Mouse (Mus musculus): ENCODE data around the gene Sfxn2. TPM values are rescaled to one million over a fixed set of nuclear protein-coding genes. Genes with fewer than 3 reads are reported as not detected.

Gene Sfxn2
- polyA plus RNA-seq (2012; ENCODE audit: insufficient read depth, low replicate concordance) = 0.38 TPM in 1 of 2 replicates, not detected in the other

- no peaks in the 10 kb centered on the region for H3K36me3 ChIP-seq (replicated peaks; ENCODE audit: low read length)
- H3K4me1 ChIP-seq = peaks cover 21% of the 10 kb centered on the region
- TF ChIP-seq GATA1 (IDR thresholded peaks at IDR 0.05; ENCODE audit: borderline replicate concordance, low read length) = no peak
- no peak for TF ChIP-seq FLI1 (IDR thresholded peaks at IDR 0.05; ENCODE audit: low read length)
- peaks cover 1% of the 10 kb centered on the region for H3K27me3 ChIP-seq (replicated peaks)
- peaks cover 3% of the 10 kb centered on the region; the same call in 1 of the 2 replicates for H3K9me3 ChIP-seq
- H3K4me3 ChIP-seq (replicated peaks) = peak within 1 kb of the TSS; percentile 97
Observed at GRCm38 (mm10) chr19:46572951-46573937, at the start of gene Sfxn2, which contains the start of gene Arl3. Sfxn2 (plus strand) TSS chr19:46573365. Arl3 (minus strand) TSS chr19:46573198.

DNA sequence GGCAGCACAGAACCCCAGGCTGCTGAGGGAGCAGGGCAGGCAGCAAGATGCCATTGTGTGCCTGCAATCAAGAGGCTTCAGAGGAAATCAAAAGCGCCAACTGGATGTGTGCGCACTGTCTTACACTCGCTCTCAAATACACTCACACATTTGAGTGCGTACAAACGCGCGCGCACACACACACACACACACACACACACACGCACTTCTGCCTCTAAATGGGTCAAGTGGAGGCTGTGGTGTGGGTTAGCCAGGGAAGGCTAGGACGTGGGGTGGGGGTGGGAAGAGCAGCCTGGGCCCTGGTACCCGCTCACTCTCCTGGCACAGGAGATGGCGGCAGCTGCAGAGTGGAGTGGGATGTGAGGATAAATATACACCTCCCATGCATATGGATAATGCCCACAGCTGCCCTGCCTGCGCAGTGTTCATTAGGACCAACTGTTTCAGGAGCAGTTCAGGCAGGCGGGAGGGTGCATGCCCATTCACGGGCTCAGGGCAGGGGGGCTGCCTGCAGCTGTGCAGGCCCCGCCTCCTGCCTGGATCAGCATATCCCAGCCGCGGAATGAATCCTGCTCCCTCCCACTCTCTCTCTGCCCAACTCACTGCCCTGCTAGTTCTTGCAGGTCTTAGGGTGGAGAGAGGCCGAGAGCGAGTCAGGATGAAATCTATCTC, 49.5 kb upstream of the Sfxn2 start:
- Histone ChIP-seq H3K4me3 (replicated peaks) (peak overlapping the region; percentile 75), H3K36me3 (replicated peaks; ENCODE audit: low read length) (no peaks in the 10 kb centered on the region), H3K9me3 (no peaks in the 10 kb centered on the region), H3K4me1 (peaks cover 92% of the 10 kb centered on the region), H3K27me3 (replicated peaks) (no peaks in the 10 kb centered on the region)
- no peak for TF ChIP-seq GATA1 (IDR thresholded peaks at IDR 0.05; ENCODE audit: borderline replicate concordance, low read length)
- TF ChIP-seq FLI1 (IDR thresholded peaks at IDR 0.05; ENCODE audit: low read length) = no peak

- Histone ChIP-seq H3K27me3 (replicated peaks) (no peaks in the 10 kb centered on the region), H3K4me3 (replicated peaks) (peak overlapping the region; percentile 48), H3K9me3 (no peaks in the 10 kb centered on the region), H3K4me1 (peaks cover 92% of the 10 kb centered on the region), H3K36me3 (replicated peaks; ENCODE audit: low read length) (no peaks in the 10 kb centered on the region)
- no peak for TF ChIP-seq FLI1 (IDR thresholded peaks at IDR 0.05; ENCODE audit: low read length)
- no peak for TF ChIP-seq GATA1 (IDR thresholded peaks at IDR 0.05; ENCODE audit: borderline replicate concordance, low read length)
Observed at GRCm38 (mm10) chr19:46524152-46524544, 49.0 kb upstream of the Sfxn2 start.

GRCm38 (mm10) chr19:46524601-46525321, 48.4 kb upstream of the Sfxn2 start:
- H3K9me3 ChIP-seq = no peaks in the 10 kb centered on the region
- TF ChIP-seq GATA1 (IDR thresholded peaks at IDR 0.05; ENCODE audit: borderline replicate concordance, low read length) (no peak), FLI1 (IDR thresholded peaks at IDR 0.05; ENCODE audit: low read length) (no peak)
- no peaks in the 10 kb centered on the region for H3K27me3 ChIP-seq (replicated peaks)
- no peaks in the 10 kb centered on the region for H3K36me3 ChIP-seq (replicated peaks; ENCODE audit: low read length)
- peaks cover 92% of the 10 kb centered on the region for H3K4me1 ChIP-seq
- peak overlapping the region; percentile 48 for H3K4me3 ChIP-seq (replicated peaks)

DNA sequence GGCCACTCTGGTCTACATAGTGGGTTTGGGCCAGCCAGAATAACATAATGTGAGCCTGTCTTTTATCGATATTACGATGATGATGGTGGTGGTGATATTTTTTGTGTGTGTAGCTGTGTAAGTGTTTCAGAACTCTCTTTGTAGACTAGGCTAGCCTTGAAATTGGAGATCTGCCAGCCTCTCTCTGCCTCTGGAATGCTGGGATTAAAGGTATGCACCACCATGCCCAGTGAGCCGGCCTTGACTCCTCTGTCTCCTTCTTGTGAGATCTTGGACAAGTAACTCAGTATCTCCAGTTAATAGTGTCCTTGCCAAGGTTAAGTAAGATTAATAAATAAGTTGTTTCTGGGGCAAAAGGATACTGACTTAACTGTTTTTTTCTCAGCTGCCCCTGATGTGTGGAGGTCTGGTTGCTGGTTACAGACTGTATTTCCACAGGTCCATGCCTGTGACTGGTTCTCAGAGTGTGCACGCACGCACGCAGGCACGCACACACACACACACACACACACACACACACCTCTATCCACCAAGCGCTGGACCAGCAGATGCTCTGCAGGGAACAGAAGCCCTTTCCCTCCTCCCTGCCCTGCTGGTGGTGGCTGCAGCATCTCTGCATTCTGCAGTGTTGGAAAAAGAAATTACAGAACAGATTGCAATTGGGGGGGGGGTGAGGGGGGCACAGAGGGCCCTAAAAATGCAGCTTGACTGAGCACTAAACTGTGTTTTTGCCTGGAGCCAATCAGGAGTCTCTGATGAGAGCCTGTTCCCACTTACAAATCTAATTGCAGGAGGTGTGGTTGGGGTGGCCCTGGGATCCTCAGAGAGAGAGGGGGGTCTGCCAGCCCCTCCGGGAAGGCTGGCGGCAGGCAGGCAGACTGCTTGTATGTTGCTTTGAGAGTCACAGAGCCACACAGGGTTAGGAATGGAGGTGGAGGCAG, 47.2 kb upstream of the Sfxn2 start:
- H3K36me3 ChIP-seq (replicated peaks; ENCODE audit: low read length) = peaks cover 4% of the 10 kb centered on the region
- no peaks in the 10 kb centered on the region for H3K27me3 ChIP-seq (replicated peaks)
- peaks cover 92% of the 10 kb centered on the region for H3K4me1 ChIP-seq
- no peak overlapping the region for H3K4me3 ChIP-seq (replicated peaks)
- no peaks in the 10 kb centered on the region for H3K9me3 ChIP-seq
- no peak for TF ChIP-seq GATA1 (IDR thresholded peaks at IDR 0.05; ENCODE audit: borderline replicate concordance, low read length)
- TF ChIP-seq FLI1 (IDR thresholded peaks at IDR 0.05; ENCODE audit: low read length) = no peak

DNA sequence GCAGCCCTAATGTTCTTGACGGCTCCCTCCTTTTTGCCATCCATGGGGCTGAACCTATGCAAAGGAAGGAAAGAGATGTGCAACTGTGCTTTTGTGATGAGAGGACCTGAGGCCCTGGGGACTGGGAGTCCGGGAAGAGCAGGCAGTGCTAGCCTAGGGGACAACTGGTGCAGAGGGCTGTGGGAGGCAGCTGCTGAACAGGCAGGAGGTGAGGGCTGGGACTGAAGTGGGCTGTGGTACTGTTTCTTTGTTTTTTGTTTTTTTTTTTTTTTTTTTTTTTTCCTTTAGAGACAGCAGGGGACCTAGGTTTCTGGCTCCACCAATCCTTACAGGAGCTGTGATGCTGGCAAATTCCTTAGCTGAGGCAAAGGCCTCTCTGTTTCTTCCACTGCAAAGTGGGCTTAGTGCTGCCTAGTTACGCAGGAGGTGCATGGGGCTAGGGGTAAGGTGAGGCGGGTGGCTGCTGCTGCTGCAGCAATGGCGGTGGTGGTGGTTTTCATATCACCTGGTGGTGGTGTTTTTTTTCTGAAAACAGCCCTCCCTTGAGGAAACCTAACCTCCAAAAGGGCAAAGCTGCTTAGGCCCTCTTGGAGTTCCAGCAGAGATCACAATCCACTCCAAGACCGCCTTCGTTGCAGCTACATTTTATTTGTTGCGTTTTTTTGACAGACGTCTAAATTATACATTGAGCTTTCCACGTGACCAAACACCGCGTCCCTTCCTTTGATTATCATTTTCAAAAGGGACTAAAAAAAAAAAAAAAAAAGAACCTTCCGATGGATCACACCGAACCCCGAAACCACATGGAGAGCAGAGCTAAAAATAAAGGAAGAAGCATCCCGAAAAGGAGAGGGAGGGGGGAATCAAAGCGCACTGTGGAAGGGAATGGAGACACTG, 45.3 kb upstream of the Sfxn2 start:
- Histone ChIP-seq H3K36me3 (replicated peaks; ENCODE audit: low read length) (peaks cover 4% of the 10 kb centered on the region), H3K27me3 (replicated peaks) (no peaks in the 10 kb centered on the region), H3K9me3 (no peaks in the 10 kb centered on the region), H3K4me1 (peaks cover 92% of the 10 kb centered on the region), H3K4me3 (replicated peaks) (peak overlapping the region; percentile 87)
- TF ChIP-seq GATA1 (IDR thresholded peaks at IDR 0.05; ENCODE audit: borderline replicate concordance, low read length) (no peak), FLI1 (IDR thresholded peaks at IDR 0.05; ENCODE audit: low read length) (no peak)

- no peaks in the 10 kb centered on the region for H3K27me3 ChIP-seq (replicated peaks)
- H3K36me3 ChIP-seq (replicated peaks; ENCODE audit: low read length) = peaks cover 4% of the 10 kb centered on the region
- H3K4me1 ChIP-seq = peaks cover 92% of the 10 kb centered on the region
- H3K9me3 ChIP-seq = no peaks in the 10 kb centered on the region
- peak overlapping the region; percentile 87 for H3K4me3 ChIP-seq (replicated peaks)
- no peak for TF ChIP-seq FLI1 (IDR thresholded peaks at IDR 0.05; ENCODE audit: low read length)
- no peak for TF ChIP-seq GATA1 (IDR thresholded peaks at IDR 0.05; ENCODE audit: borderline replicate concordance, low read length)
Observed at GRCm38 (mm10) chr19:46528529-46529213, 44.5 kb upstream of the Sfxn2 start.

Measured in megakaryocyte, embryonic 14.5 days (primary cell).